ENCODE assay signal across 1 mouse cellular context in genomic region chr2:25500576-25501405, GRCm38 (mm10).
TF ChIP-seq lines count a peak whose summit lies in the region.

Gene Fbxw5 (plus strand): TSS chr2:25500750.

TF ChIP-seq in CH12.LX, 34 proteins besides CTCF, POLR2A, EP300 and RAD21 (continued from another document):
- TF ChIP-seq IRF4 (IDR thresholded peaks at IDR 0.05; ENCODE audit: low read depth, low read length): peak; percentile 76
- TF ChIP-seq MEF2A (IDR thresholded peaks at IDR 0.05; ENCODE audit: borderline replicate concordance, low read depth, low read length): peak; percentile 36; the same call in 1 of the 2 replicates
- TF ChIP-seq SIN3A (IDR thresholded peaks at IDR 0.05; ENCODE audit: low read length): peak; percentile 97
- peak; percentile 94 for TF ChIP-seq MAZ (IDR thresholded peaks at IDR 0.05; ENCODE audit: low read depth, low read length)
- no peak for TF ChIP-seq ZC3H11A (IDR thresholded peaks at IDR 0.05; ENCODE audit: low read depth, low read length)
- 0 out of 2 replicates have a peak, but pooled peaks have one; percentile 28 for TF ChIP-seq UBTF (IDR thresholded peaks at IDR 0.05; ENCODE audit: low read depth, low read length)
- TF ChIP-seq USF2 (conservative IDR thresholded peaks at IDR 0.05; ENCODE audit: low read depth, low read length): no peak
- no peak for TF ChIP-seq SMC3 (IDR thresholded peaks at IDR 0.05; ENCODE audit: low read depth, low read length)
- TF ChIP-seq KAT2A (IDR thresholded peaks at IDR 0.05; ENCODE audit: insufficient replicate concordance, low read length): peak; percentile 63; the same call in 1 of the 2 replicates
- peak; percentile 75 for TF ChIP-seq TCF12 (IDR thresholded peaks at IDR 0.05; ENCODE audit: low read depth, low read length)
- 0 out of 2 replicates have a peak, but pooled peaks have one; percentile 56 for TF ChIP-seq MAX (IDR thresholded peaks at IDR 0.05; ENCODE audit: low read length)
- TF ChIP-seq ZNF384 (IDR thresholded peaks at IDR 0.05; ENCODE audit: low read depth, low read length): no peak
- 0 out of 2 replicates have a peak, but pooled peaks have one; percentile 28 for TF ChIP-seq MYC (IDR thresholded peaks at IDR 0.05; ENCODE audit: low read depth, low read length)
- peak; percentile 90; the same call in 1 of the 2 replicates for TF ChIP-seq POLR2AphosphoS2 (IDR thresholded peaks at IDR 0.05; ENCODE audit: low read depth, low read length)
